Mouse (Mus musculus) stomach, postnatal 0 days (tissue): ENCODE data around the gene Spcs2. TPM values are rescaled to one million over a fixed set of nuclear protein-coding genes. Genes with fewer than 3 reads are reported as not detected.

Source experiments
- ATAC-seq: fragments of 200-750 bp; cut with Nextera tagmentation; 2 replicates; pipeline ENCODE4 v1.8.0; 2017; ENCODE audit not compliant: low FRiP score, low TSS enrichment
- DNase-seq: peaks from one replicate; pipeline ENCODE4 v3.0.0-alpha.2; 2016; ENCODE audit warnings: low spot score
- H3K27ac ChIP-seq: fragments of 300-500 bp; sonication (generic); replicated peaks from 2 replicates; pipeline ENCODE4 v1.5.1; 2014; ENCODE audit warnings: mild to moderate bottlenecking, control low read depth
- H3K27me3 ChIP-seq: fragments of 300-500 bp; sonication (generic); 2 replicates; pipeline ENCODE4 v1.6.1; 2014; ENCODE audit warnings: low read length; ENCODE audit not compliant: control insufficient read depth, insufficient read depth
- H3K36me3 ChIP-seq: fragments of 300-500 bp; sonication (generic); 2 replicates; pipeline ENCODE4 v1.6.1; 2014; ENCODE audit warnings: low read length, mixed read lengths; ENCODE audit not compliant: control insufficient read depth, insufficient read depth
- H3K4me1 ChIP-seq: fragments of 300-500 bp; sonication (generic); replicated peaks from 2 replicates; pipeline ENCODE4 v1.6.1; 2014; ENCODE audit warnings: antibody characterized with exemption; ENCODE audit not compliant: control insufficient read depth, insufficient read depth
- H3K4me2 ChIP-seq: fragments of 300-500 bp; sonication (generic); replicated peaks from 2 replicates; pipeline ENCODE4 v1.6.1; 2014; ENCODE audit warnings: low read depth, mild to moderate bottlenecking, control low read depth, moderate library complexity
- H3K4me3 ChIP-seq: fragments of 300-500 bp; sonication (generic); 2 replicates; pipeline ENCODE4 v1.5.1; 2014; ENCODE audit warnings: low read depth, low read length, control low read depth
- H3K9ac ChIP-seq: fragments of 300-500 bp; sonication (generic); 2 replicates; pipeline ENCODE4 v1.6.1; 2014; ENCODE audit warnings: mild to moderate bottlenecking, low read length, control low read depth, mixed read lengths
- H3K9me3 ChIP-seq: fragments of 300-500 bp; sonication (generic); 2 replicates; pipeline ENCODE4 v1.6.1; 2016; ENCODE audit warnings: low read length; ENCODE audit not compliant: control insufficient read depth
- CTCF ChIP-seq: IDR thresholded peaks from 2 replicates; pipeline ENCODE4 v1.5.1; 2016; ENCODE audit warnings: antibody characterized with exemption, low read depth, mild to moderate bottlenecking, moderate library complexity
- EP300 ChIP-seq: optimal IDR thresholded peaks from 2 replicates; pipeline ENCODE3; 2016; ENCODE audit warnings: antibody characterized with exemption
- WGBS: fragments of 180-500 bp; shearing (Covaris S2); extraction: QIAGEN DNeasy Blood & Tissue Kit; methylation state at CpG from one replicate; pipeline ENCODE4 v1.1.7; 2014; 5-methylcytosine and 5-hydroxymethylcytosine counted together
- polyA plus RNA-seq: library from polyadenylated mRNA; unstranded; fragments of >200 nt; fragmentation: Nextera tagmentation; extraction: Ambion mirVana; gene quantifications from 2 replicates; pipeline ENCODE4 v1.2.1, GENCODE M21; 2015

Gene Spcs2
- polyA plus RNA-seq = 289 and 308 TPM in 2 replicates

- no peaks in the 10 kb centered on the region for H3K36me3 ChIP-seq
- H3K27ac ChIP-seq = no peak within 1 kb of the TSS
- H3K9me3 ChIP-seq = no peaks in the 10 kb centered on the region
- no peak for TF ChIP-seq CTCF
- no peak for TF ChIP-seq EP300
- H3K4me3 ChIP-seq = no peak within 1 kb of the TSS
- H3K27me3 ChIP-seq = no peaks in the 10 kb centered on the region
- H3K9ac ChIP-seq = no peak within 1 kb of the TSS
- H3K4me1 ChIP-seq = no peaks in the 10 kb centered on the region
- 50% methylated on average over 7 of the region's 7 CpGs for WGBS
- DNase-seq = no peak
- no peak for ATAC-seq
- H3K4me2 ChIP-seq = no peak within 1 kb of the TSS
Observed at GRCm38 (mm10) chr7:99863362-99863761, at the start of gene Spcs2. Gene Spcs2 (minus strand): TSS chr7:99863462.

- H3K36me3 ChIP-seq = no peaks in the 10 kb centered on the region
- TF ChIP-seq EP300 (no peak), CTCF (no peak)
- no peaks in the 10 kb centered on the region for H3K4me1 ChIP-seq
- no peaks in the 10 kb centered on the region for H3K27me3 ChIP-seq
- ATAC-seq = no peak
- no peak overlapping the region for H3K4me3 ChIP-seq
- no peak for DNase-seq
- no peak overlapping the region for H3K9ac ChIP-seq
- H3K4me2 ChIP-seq = no peak overlapping the region
- H3K9me3 ChIP-seq = no peaks in the 10 kb centered on the region
- no peak overlapping the region for H3K27ac ChIP-seq
- 78% methylated on average over 5 of the region's 5 CpGs for WGBS
Observed at GRCm38 (mm10) chr7:99911038-99911437, 47.8 kb upstream of the Spcs2 start.

- WGBS = 44% methylated on average over 3 of the region's 3 CpGs
- Histone ChIP-seq H3K9ac (no peak overlapping the region), H3K4me2 (no peak overlapping the region), H3K27me3 (no peaks in the 10 kb centered on the region), H3K4me3 (no peak overlapping the region), H3K36me3 (no peaks in the 10 kb centered on the region), H3K4me1 (no peaks in the 10 kb centered on the region), H3K9me3 (no peaks in the 10 kb centered on the region), H3K27ac (no peak overlapping the region)
- DNase-seq (no peak), ATAC-seq (no peak)
- no peak for TF ChIP-seq EP300
- TF ChIP-seq CTCF = no peak
Observed at GRCm38 (mm10) chr7:99907463-99907862, 44.2 kb upstream of the Spcs2 start.

- no peak for DNase-seq
- TF ChIP-seq CTCF (no peak), EP300 (no peak)
- ATAC-seq = no peak
- 90% methylated on average over 3 of the region's 3 CpGs for WGBS
- no peak overlapping the region for H3K4me2 ChIP-seq
- no peaks in the 10 kb centered on the region for H3K36me3 ChIP-seq
- H3K9ac ChIP-seq = no peak overlapping the region
- no peaks in the 10 kb centered on the region for H3K27me3 ChIP-seq
- H3K4me1 ChIP-seq = no peaks in the 10 kb centered on the region
- no peak overlapping the region for H3K27ac ChIP-seq
- H3K9me3 ChIP-seq = no peaks in the 10 kb centered on the region
- H3K4me3 ChIP-seq = no peak overlapping the region
Observed at GRCm38 (mm10) chr7:99906346-99906745, 43.1 kb upstream of the Spcs2 start.

GRCm38 (mm10) chr7:99904421-99905005 is 41.3 kb upstream of the Spcs2 start:
- no peak for TF ChIP-seq EP300
- no peak for TF ChIP-seq CTCF
- no peak for ATAC-seq

GRCm38 (mm10) chr7:99902918-99903665 is 39.8 kb upstream of the Spcs2 start:
- Histone ChIP-seq H3K4me1 (no peaks in the 10 kb centered on the region), H3K4me3 (no peak overlapping the region), H3K9ac (no peak overlapping the region), H3K27ac (no peak overlapping the region), H3K36me3 (no peaks in the 10 kb centered on the region), H3K27me3 (no peaks in the 10 kb centered on the region), H3K4me2 (no peak overlapping the region), H3K9me3 (no peaks in the 10 kb centered on the region)
- 64% methylated on average over 11 of the region's 11 CpGs for WGBS
- TF ChIP-seq CTCF (no peak), EP300 (no peak)
- DNase-seq (no peak), ATAC-seq (no peak)

More at GRCm38 (mm10) chr7:99904421-99905005, 41.3 kb upstream of the Spcs2 start:
- H3K27ac ChIP-seq = no peak overlapping the region
- H3K4me1 ChIP-seq = no peaks in the 10 kb centered on the region
- no peaks in the 10 kb centered on the region for H3K36me3 ChIP-seq
- no peaks in the 10 kb centered on the region for H3K9me3 ChIP-seq
- no peaks in the 10 kb centered on the region for H3K27me3 ChIP-seq
- no peak overlapping the region for H3K4me2 ChIP-seq
- no peak overlapping the region for H3K4me3 ChIP-seq
- no peak overlapping the region for H3K9ac ChIP-seq
- WGBS = 40% methylated on average over 3 of the region's 3 CpGs
- DNase-seq = no peak
